Comparison of ENCODE assay signal across 22 mouse cellular contexts in the genomic region with DNA sequence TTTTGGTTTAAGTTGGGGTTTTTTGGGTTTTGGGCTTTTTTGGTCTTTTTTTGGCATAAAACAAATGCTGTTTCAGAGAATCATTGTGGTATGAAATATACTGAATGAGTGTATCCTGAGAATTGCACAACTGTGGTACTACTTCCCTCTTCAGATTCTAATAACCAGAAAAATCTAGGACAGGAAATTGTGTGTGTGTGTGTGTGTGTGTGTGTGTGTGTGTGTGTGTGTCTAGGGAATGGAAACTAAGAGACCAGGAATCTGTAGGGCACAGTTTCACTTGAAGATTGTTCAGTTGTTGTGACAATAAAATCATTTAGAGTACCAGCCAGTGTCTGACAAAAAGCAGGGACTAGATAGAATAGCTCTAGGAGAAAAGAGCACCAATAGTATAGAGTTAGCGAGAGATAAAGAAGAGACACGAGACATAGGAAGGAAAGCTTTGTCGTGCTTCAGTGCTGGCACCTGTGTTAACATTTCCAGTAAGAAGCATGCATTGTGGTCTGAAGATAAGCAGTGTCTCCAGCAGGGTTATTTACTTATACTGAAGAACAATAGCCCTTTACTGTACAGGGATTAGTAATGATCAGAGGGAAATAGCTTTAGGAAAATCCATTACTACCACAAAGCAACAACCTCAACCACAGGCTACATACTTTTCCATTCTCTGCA. TPM values are rescaled to one million over a fixed set of nuclear protein-coding genes. Genes with fewer than 3 reads are reported as not detected.
A peak's percentile ranks its signal among the peaks of the same experiment; 100 is the strongest.
DNase-seq lines count a peak whose midpoint lies in the region; TF ChIP-seq lines count a peak whose summit lies in the region.
"Had no signal": no experiment of that assay in that cellular context is flagged by ENCODE, and none has a peak within 500 bp of the region (broad histone marks: within the 10 kb centered on the region; RNA-seq: fewer than 3 reads in every experiment).

No protein-coding gene starts in this region.

- no peak for TF ChIP-seq CTCF in layer of hippocampus, adult 2 months (conservative IDR thresholded peaks at IDR 0.05)

- WGBS in macrophage (ENCODE audit: missing documents), result 30% methylated on average over 3 of the region's 3 CpGs

- H3K4me3 ChIP-seq in layer of hippocampus, adult 2 months, result no peak overlapping the region
- H3K4me3 ChIP-seq in macrophage (ENCODE audit: inconsistent target), result no peak overlapping the region
- H3K4me3 ChIP-seq: embryonic facial prominence, embryonic 13.5 days; forebrain, embryonic 13.5 days; hindbrain, embryonic 12.5 days; limb, embryonic 12.5 days; midbrain, embryonic 13.5 days had no signal

- no peaks in the 10 kb centered on the region for H3K36me3 ChIP-seq in macrophage (ENCODE audit: inconsistent target)
- H3K36me3 ChIP-seq: embryonic facial prominence, embryonic 13.5 days; hindbrain, embryonic 12.5 days; limb, embryonic 12.5 days; midbrain, embryonic 13.5 days had no signal

- H3K27ac ChIP-seq in layer of hippocampus, adult 2 months, result peak overlapping the region; percentile 12; the same call in 1 of the 2 replicates
- peak overlapping the region; percentile 10 for H3K27ac ChIP-seq in macrophage
- H3K27ac ChIP-seq: embryonic facial prominence, embryonic 13.5 days; forebrain, embryonic 13.5 days; hindbrain, embryonic 12.5 days; kidney, postnatal 0 days; limb, embryonic 12.5 days; midbrain, embryonic 13.5 days had no signal

- DNase-seq in layer of hippocampus, adult 2 months (ENCODE audit: low spot score in 2 of 2), result no peak
- DNase-seq in layer of hippocampus, adult 9-11 months, result no peak
- peak; percentile 23 for DNase-seq in A20 (ENCODE audit: low read depth, low spot score)
- DNase-seq in MEL-GATA-1-ER (ENCODE audit: extremely low read depth, low read depth), result peak; percentile 7
- DNase-seq in adrenal gland, postnatal 36 days, result no peak
- DNase-seq in kidney, adult 8-10 months, result no peak
- DNase-seq: adrenal gland, adult 2 months; cerebellum, adult 2 months; cerebellum, postnatal 25 days; embryo, embryonic 11 days; gastrocnemius, postnatal 36 days; kidney, adult 11 months; liver, postnatal 0 days; thymus, adult 18-20 months; thymus, postnatal 36 days had no signal

- H3K79me2 ChIP-seq in macrophage (ENCODE audit: inconsistent target), result peaks cover 9% of the 10 kb centered on the region; the same call in 1 of the 2 replicates

RNA-seq across cellular contexts. Expression of a gene that starts 3.4 kb away (rescaled TPM):
- total RNA-seq in layer of hippocampus, adult 2 months (2021), result 10 to 100 TPM; 22.3 TPM
- 10 to 100 TPM; 26.4 to 85.5 (median 42.5) TPM for total RNA-seq in macrophage (2018; cell fraction: chromatin; rRNA removed)
- total RNA-seq in macrophage (2018; cell fraction: cytosol; rRNA removed), result 10 to 100 TPM in 22 of 26 experiments, 1 to 10 TPM in 4; 9.5 to 30.1 (median 12.5) TPM
- 10 to 100 TPM; 25.7 to 99.9 (median 40.9) TPM for total RNA-seq in macrophage (2018; cell fraction: nucleus; rRNA removed)
- polyA plus RNA-seq in macrophage (2018), result 6.6 to 9.8 TPM (median 9.0 TPM) in 3 replicates
- total RNA-seq in adrenal gland, postnatal 36 days (2021), result 10 to 100 TPM; 27.5 to 36.6 TPM

RNA-seq across cellular contexts. Expression of a gene that starts 3.9 kb away (rescaled TPM):
- 10 to 100 TPM in 1 of 2 experiments, 1 to 10 TPM in 1; 9.8 to 10.8 TPM for total RNA-seq in layer of hippocampus, adult 2 months (2021)
- total RNA-seq in macrophage (2018; cell fraction: chromatin; rRNA removed), result 10 to 100 TPM in 6 of 26 experiments, 1 to 10 TPM in 20; 2.7 to 15.7 (median 7.0) TPM
- total RNA-seq in macrophage (2018; cell fraction: cytosol; rRNA removed), result 10 to 100 TPM in 11 of 26 experiments, 1 to 10 TPM in 15; 5.2 to 15.4 (median 9.2) TPM
- total RNA-seq in macrophage (2018; cell fraction: nucleus; rRNA removed), result 10 to 100 TPM in 8 of 26 experiments, 1 to 10 TPM in 18; 4.9 to 13.5 (median 8.6) TPM
- polyA plus RNA-seq in macrophage (2018), result 6.2 to 21.0 TPM (median 8.1 TPM) in 3 replicates
- 1 to 10 TPM; 6.4 to 7.3 TPM for total RNA-seq in adrenal gland, postnatal 36 days (2021)

Comparison
In these comparisons a context has a peak if more than half of its experiments do, and no peak if none do; other contexts are left out.
1. DNase-seq: peak in A20 (single experiment) and MEL-GATA-1-ER (single experiment); none in layer of hippocampus, adult 2 months (0 of 2), layer of hippocampus, adult 9-11 months (single experiment), adrenal gland, postnatal 36 days (0 of 2) and kidney, adult 8-10 months (0 of 2).